Mouse (Mus musculus) heart, embryonic 16.5 days (tissue): ENCODE results near the gene Ccdc92b. TPM values are rescaled to one million over a fixed set of nuclear protein-coding genes. Genes with fewer than 3 reads are reported as not detected.
A peak's percentile ranks its signal among the peaks of the same experiment; 100 is the strongest.
"Not testable (repeated sequence)": the region's sequence is repeated elsewhere in the genome, so short reads cannot be mapped to it uniquely, and the experiment has no call there.

Experiments
- ATAC-seq: fragments of 200-750 bp; cut with Nextera tagmentation; replicated peaks from 2 replicates; pipeline ENCODE4 v1.8.0; 2017; ENCODE audit warnings: moderate number of reproducible peaks; ENCODE audit not compliant: insufficient read depth, low FRiP score; ENCODE audit errors: extremely low read depth
- H3K27ac ChIP-seq: fragments of 300-500 bp; sonication (generic); 2 replicates; pipeline ENCODE4 v1.5.1; 2014; ENCODE audit warnings: mild to moderate bottlenecking, low read length, control low read depth, moderate library complexity
- H3K27me3 ChIP-seq: fragments of 300-500 bp; sonication (generic); 2 replicates; pipeline ENCODE4 v1.6.1; 2014; ENCODE audit warnings: low read length, mixed read lengths; ENCODE audit not compliant: control insufficient read depth, insufficient read depth
- H3K36me3 ChIP-seq: fragments of 300-500 bp; sonication (generic); 2 replicates; pipeline ENCODE4 v1.6.1; 2014; ENCODE audit not compliant: control insufficient read depth, insufficient read depth
- H3K4me1 ChIP-seq: fragments of 300-500 bp; sonication (generic); 2 replicates; pipeline ENCODE4 v1.6.1; 2014; ENCODE audit warnings: low read length, mixed read lengths; ENCODE audit not compliant: control insufficient read depth, insufficient read depth
- H3K4me2 ChIP-seq: fragments of 300-500 bp; sonication (generic); 2 replicates; pipeline ENCODE4 v1.6.1; 2014; ENCODE audit warnings: low read depth, mild to moderate bottlenecking, control low read depth, low read length
- H3K4me3 ChIP-seq: fragments of 300-500 bp; sonication (generic); 2 replicates; pipeline ENCODE4 v1.5.1; 2014; ENCODE audit warnings: mild to moderate bottlenecking, control low read depth, low read length
- H3K9ac ChIP-seq: fragments of 300-500 bp; sonication (generic); 2 replicates; pipeline ENCODE4 v1.6.1; 2014; ENCODE audit warnings: low read length, control low read depth
- H3K9me3 ChIP-seq: fragments of 300-500 bp; sonication (generic); replicated peaks from 2 replicates; pipeline ENCODE4 v1.6.1; 2016; ENCODE audit warnings: low read length; ENCODE audit not compliant: control insufficient read depth
- WGBS: fragments of 180-500 bp; shearing (Covaris S2); extraction: QIAGEN DNeasy Blood & Tissue Kit; methylation state at CpG from one replicate; pipeline ENCODE4 v1.1.7; 2014; 5-methylcytosine and 5-hydroxymethylcytosine counted together
- polyA plus RNA-seq: library from polyadenylated mRNA; unstranded; fragments of >200 nt; fragmentation: Nextera tagmentation; extraction: Ambion mirVana; gene quantifications from 2 replicates; pipeline ENCODE4 v1.2.1, GENCODE M21; 2015

Gene Ccdc92b
- 0.26 and 0.34 TPM in 2 replicates for polyA plus RNA-seq

DNA sequence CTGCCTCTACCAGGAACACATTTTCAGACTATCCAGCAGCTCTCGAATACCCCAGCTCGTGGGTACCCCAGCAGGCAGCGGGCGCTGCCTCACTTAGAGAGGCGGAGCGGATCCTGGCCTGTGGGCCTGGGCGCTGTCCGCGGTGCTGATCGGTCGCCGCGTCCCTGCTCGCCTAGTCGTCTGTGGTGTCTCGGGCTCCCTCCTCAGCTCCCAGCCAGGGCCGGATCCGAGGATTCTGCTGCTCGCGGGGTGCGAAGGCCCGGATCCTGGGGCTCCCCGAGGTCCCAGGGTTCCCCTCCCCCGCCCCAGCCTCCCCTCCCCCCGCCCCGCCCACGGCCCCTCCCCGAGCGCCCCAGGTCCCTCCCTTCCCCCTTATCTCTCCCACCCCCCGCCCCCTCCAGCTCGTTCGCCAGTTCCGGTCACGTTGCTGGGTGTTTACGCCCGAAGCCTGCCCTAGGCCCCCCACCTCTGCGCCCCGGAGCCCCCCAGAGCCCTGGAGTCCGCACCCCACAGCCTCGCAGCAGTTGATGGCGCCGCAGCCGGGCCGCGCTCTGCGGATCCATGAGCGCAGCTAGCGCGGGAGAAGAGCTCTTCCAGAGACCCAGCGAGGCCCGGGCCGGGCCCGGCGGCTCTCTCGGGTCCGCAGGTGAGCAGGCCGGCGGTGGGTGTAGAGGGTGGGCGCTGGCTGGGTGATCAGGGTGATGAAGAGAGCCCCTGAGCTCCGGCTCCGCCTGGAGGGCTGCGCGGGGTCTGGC is at the start of gene Ccdc92b:
Ccdc92b (plus strand) TSS at position 405 of the 755 bp plus-strand sequence.
- H3K9ac ChIP-seq, result no peak within 1 kb of the TSS
- no peak within 1 kb of the TSS for H3K27ac ChIP-seq
- H3K4me1 ChIP-seq, result no peaks in the 10 kb centered on the region; the same call in 1 of the 2 replicates
- peak; percentile 75; the same call in 1 of the 2 replicates for ATAC-seq
- peaks cover 33% of the 10 kb centered on the region for H3K27me3 ChIP-seq
- no peaks in the 10 kb centered on the region for H3K36me3 ChIP-seq
- 2% methylated on average over 55 of the region's 63 CpGs for WGBS
- H3K4me2 ChIP-seq, result peak within 1 kb of the TSS; percentile 56
- H3K4me3 ChIP-seq, result peak within 1 kb of the TSS; percentile 19
- H3K9me3 ChIP-seq, result no peaks in the 10 kb centered on the region

DNA sequence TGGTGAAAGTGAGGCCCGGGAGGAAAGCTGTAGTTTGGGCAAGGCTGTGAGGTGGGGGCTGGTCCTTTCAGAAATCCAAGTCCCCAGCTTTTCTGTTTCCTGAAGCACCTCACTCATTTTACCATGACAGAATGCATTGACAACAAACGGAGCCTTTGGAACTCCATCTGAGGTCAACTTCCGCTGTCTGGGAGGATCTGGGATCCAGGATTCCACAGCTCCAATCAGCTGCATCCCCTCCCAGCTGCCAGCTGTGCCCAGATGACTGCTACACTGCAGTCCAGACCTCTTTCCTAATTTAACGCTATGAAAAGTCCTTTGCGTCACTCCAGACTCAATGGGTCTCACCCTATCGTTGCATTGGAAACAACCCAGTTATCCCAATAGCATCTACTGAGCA is 49.7 kb upstream of the Ccdc92b start:
- no peaks in the 10 kb centered on the region for H3K9me3 ChIP-seq
- no peak overlapping the region for H3K4me2 ChIP-seq
- H3K36me3 ChIP-seq, result no peaks in the 10 kb centered on the region
- no peaks in the 10 kb centered on the region for H3K4me1 ChIP-seq
- H3K27me3 ChIP-seq, result no peaks in the 10 kb centered on the region
- no peak overlapping the region for H3K9ac ChIP-seq
- no peak overlapping the region for H3K4me3 ChIP-seq
- no peak for ATAC-seq
- H3K27ac ChIP-seq, result no peak overlapping the region
- 79% methylated on average over 6 of the region's 6 CpGs for WGBS

DNA sequence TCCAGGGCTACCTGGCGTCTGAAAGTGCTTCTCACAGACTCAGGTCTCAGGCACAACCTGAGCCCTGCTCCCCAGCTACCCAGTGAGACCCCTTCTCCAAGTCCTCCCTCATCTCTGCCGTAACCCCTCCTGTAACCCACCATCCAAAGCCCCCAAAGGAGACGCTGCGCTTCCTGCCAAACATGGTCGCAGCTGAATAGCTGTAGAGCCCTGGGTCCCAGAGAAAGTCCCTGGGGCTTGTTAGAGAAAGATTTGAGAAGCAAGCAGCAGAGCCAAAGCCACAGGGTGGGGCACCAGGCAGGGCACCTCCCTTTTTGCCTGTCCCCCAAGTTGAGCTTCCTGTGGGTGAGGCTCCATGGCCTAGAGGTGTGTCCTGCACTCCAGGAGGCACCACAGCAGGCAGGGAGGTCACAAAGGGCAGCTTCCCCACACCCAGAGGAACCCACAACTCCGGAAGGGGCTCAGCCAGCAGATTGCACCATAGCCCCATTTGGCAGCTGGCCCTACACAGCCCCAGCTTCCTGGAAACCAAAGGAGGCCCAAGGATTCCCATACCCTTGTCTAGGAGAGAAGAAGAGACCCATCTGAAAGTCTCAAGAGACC is 46.8 kb upstream of the Ccdc92b start:
- WGBS, result 67% methylated on average over 6 of the region's 6 CpGs
- no peak overlapping the region for H3K4me2 ChIP-seq
- no peak; the same call in 1 of the 2 replicates for ATAC-seq

DNA sequence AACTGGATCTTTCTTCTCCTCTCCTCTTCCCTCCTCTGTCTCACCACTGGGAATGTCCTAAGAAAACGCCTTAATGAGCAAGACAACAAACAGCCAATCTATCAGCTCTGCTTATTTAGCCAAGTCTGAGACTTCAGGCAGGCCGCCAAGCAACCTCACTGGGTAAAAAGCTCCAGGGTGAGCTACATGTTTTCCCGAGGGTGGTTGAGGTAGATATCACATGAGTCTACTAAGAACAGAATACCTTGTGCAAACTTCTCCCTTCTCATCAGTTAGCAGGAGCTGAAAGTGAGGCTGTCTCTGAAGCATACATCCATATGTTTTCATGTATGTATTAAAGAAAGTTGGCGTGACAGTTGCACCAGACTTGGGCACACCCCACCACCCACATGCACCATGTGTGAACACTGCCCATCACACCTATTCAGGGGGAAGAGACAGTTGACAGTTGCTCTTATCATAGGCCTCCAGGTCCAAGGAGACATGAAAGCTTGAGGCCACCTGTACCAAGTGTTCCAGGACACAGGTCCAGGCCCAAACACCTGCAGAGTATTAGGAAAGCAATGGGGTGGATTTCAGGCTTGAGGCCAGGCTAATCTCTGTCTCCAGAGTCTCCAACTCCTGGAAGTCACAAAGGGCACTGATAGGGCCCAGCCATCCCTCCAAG is 44.5 kb upstream of the Ccdc92b start:
- no peak overlapping the region for H3K27ac ChIP-seq
- ATAC-seq, result no peak
- WGBS, result 58% methylated on average over 4 of the region's 4 CpGs

More for the DNA sequence above, 46.8 kb upstream of the Ccdc92b start:
- no peaks in the 10 kb centered on the region for H3K36me3 ChIP-seq
- no peaks in the 10 kb centered on the region for H3K4me1 ChIP-seq
- no peak overlapping the region for H3K27ac ChIP-seq
- no peaks in the 10 kb centered on the region for H3K9me3 ChIP-seq
- no peak overlapping the region for H3K4me3 ChIP-seq
- no peaks in the 10 kb centered on the region for H3K27me3 ChIP-seq
- H3K9ac ChIP-seq, result no peak overlapping the region

DNA sequence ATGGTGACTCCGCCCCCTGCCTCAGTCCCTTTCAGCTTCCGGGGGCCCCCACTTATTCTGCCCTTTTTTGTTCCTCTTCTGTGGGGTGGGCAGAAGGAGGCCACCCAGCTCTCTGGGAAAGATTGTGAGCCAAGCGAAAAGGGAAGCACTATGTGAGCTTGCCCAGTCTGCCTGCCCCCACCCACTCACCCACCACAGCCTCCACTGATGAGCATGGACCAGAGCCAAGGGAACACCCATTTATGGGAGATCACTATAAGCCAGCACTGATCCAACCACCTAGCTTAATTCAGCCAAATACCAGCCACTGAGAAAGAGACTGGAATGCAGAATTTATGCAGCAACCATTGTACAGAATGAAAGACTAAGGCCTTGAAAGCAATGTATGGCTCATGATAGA is 43.5 kb upstream of the Ccdc92b start:
- WGBS, result 80% methylated on average over 3 of the region's 3 CpGs
- no peak overlapping the region for H3K9ac ChIP-seq
- no peaks in the 10 kb centered on the region for H3K27me3 ChIP-seq
- no peaks in the 10 kb centered on the region for H3K36me3 ChIP-seq
- ATAC-seq, result no peak
- H3K4me2 ChIP-seq, result no peak overlapping the region
- no peak overlapping the region for H3K27ac ChIP-seq
- H3K4me3 ChIP-seq, result no peak overlapping the region
- H3K4me1 ChIP-seq, result no peaks in the 10 kb centered on the region
- H3K9me3 ChIP-seq, result no peaks in the 10 kb centered on the region

More for the DNA sequence above, 44.5 kb upstream of the Ccdc92b start:
- H3K9me3 ChIP-seq, result no peaks in the 10 kb centered on the region
- H3K27me3 ChIP-seq, result no peaks in the 10 kb centered on the region
- no peak overlapping the region for H3K4me2 ChIP-seq
- no peak overlapping the region for H3K4me3 ChIP-seq
- H3K36me3 ChIP-seq, result no peaks in the 10 kb centered on the region
- H3K9ac ChIP-seq, result no peak overlapping the region
- no peaks in the 10 kb centered on the region for H3K4me1 ChIP-seq

DNA sequence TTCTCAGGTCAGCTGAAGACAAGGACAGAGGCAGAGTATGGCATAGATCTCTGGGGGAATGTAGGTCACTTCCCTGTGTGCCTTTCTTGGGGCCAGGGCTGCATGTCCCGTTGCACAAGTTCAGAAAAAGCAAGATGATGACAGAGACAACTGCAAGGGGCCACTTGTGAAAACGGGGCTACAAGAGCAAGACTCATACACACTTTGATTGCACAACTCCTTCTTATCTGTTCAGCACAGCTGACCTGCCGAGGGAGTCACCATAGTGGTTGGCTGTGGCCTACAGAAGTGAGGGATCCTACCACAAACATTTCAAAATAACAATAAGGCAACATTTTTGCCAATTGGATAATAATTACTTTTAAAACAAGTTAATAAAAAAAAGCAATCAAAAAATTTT is 42.3 kb upstream of the Ccdc92b start:
- H3K27me3 ChIP-seq, result no peaks in the 10 kb centered on the region
- H3K4me3 ChIP-seq, result no peak overlapping the region
- H3K27ac ChIP-seq, result no peak overlapping the region
- H3K4me1 ChIP-seq, result no peaks in the 10 kb centered on the region
- 32% methylated on average over 3 of the region's 3 CpGs for WGBS
- no peaks in the 10 kb centered on the region for H3K9me3 ChIP-seq
- H3K36me3 ChIP-seq, result no peaks in the 10 kb centered on the region
- no peak overlapping the region for H3K4me2 ChIP-seq
- no peak for ATAC-seq
- H3K9ac ChIP-seq, result no peak overlapping the region

DNA sequence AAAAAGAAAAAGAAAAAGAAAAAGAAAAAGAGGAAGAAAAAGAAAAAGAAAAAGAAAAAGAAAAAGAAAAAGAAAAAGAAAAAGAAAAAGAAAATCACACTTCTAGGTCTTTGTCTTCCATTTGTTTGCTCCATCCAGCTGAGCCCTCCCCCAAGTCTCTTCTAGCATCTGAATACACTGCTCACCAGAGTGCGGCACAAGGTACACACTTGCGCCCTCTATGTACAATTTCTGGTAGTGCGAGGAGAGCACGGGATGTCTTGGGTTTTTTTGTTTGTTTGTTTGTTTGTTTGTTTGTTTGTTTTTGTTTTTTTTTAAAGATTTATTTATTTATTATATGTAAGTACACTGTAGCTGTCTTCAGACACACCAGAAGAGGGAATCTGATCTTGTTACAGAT is 38.1 kb upstream of the Ccdc92b start:
- not testable (repeated sequence) for ATAC-seq, H3K9ac ChIP-seq, H3K4me2 ChIP-seq, H3K9me3 ChIP-seq, H3K27ac ChIP-seq, H3K36me3 ChIP-seq, H3K4me1 ChIP-seq, H3K27me3 ChIP-seq, H3K4me3 ChIP-seq
- WGBS, result 54% methylated on average over 4 of the region's 4 CpGs

DNA sequence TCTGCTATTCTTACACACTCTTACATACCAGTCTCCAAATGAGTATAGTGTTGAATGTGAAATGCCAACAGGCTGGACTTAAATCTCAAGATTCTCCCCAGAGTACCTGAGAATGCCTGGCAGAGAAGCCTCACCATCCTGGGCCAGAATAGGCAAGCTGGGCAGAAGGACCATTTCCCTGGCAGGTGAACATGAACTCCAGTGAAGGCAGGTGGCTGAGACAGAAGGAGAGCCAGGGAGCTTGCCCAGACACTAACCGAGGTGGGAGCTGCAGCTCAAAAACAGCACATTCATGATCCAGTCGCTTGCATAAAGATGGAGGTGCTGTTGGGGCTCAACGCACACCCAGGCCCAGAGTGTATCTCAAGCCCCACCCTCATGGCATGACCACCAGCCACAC is 36.9 kb upstream of the Ccdc92b start:
- no peak overlapping the region for H3K27ac ChIP-seq

DNA sequence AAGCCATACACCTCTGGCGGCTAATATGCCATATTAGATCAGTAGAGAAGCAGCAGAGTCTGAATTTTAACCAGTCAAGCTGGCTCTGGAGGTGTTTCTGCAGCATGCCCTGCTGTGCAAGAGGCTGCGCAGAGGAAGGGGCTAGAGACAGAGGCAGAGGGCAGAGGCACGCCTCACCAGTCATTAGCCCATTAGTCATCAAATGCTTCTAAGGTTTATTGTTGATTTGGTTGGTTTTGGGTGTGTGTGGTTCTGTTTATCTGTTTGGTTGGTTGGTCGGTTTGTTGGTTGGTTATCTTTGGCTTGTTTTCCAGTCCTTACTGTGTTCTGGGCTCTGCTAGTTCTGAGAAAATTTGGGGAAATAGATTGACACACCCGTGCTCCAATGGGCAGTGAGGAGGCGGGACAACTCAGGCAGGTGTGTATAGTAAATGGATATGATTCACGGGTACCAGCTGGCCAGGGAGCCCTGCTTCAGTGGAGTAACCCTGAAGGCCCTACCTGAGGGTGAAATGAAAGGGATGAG is 35.5 kb upstream of the Ccdc92b start:
- 72% methylated on average over 7 of the region's 7 CpGs for WGBS
- Histone ChIP-seq H3K9me3 (no peaks in the 10 kb centered on the region), H3K9ac (no peak overlapping the region), H3K4me2 (no peak overlapping the region), H3K27ac (no peak overlapping the region), H3K27me3 (peaks cover 13% of the 10 kb centered on the region), H3K4me1 (no peaks in the 10 kb centered on the region), H3K4me3 (no peak overlapping the region), H3K36me3 (no peaks in the 10 kb centered on the region)
- no peak for ATAC-seq

More for the DNA sequence above, 36.9 kb upstream of the Ccdc92b start:
- Histone ChIP-seq H3K4me2 (no peak overlapping the region), H3K4me1 (no peaks in the 10 kb centered on the region), H3K9me3 (no peaks in the 10 kb centered on the region), H3K4me3 (no peak overlapping the region), H3K36me3 (no peaks in the 10 kb centered on the region), H3K27me3 (peaks cover under 1% of the 10 kb centered on the region; the same call in 1 of the 2 replicates), H3K9ac (no peak overlapping the region)
- ATAC-seq, result no peak
- 63% methylated on average over 3 of the region's 3 CpGs for WGBS
